ENCODE assay signal across 19 mouse cellular contexts in genomic region chr3:107099866-107100265, GRCm38 (mm10). TPM values are rescaled to one million over a fixed set of nuclear protein-coding genes. Genes with fewer than 3 reads are reported as not detected.
DNase-seq lines count a peak whose midpoint lies in the region; ATAC-seq and TF ChIP-seq lines count a peak whose summit lies in the region.
"Had no signal": no experiment of that assay in that cellular context is flagged by ENCODE, and none has a peak within 500 bp of the region (broad histone marks: within the 10 kb centered on the region; RNA-seq: fewer than 3 reads in every experiment).

No protein-coding gene starts in this region.

- no peaks in the 10 kb centered on the region for H3K36me3 ChIP-seq in spleen, adult 2 months (ENCODE audit: control insufficient read depth, insufficient read depth, low read length)
- H3K36me3 ChIP-seq in heart, adult 2 months (ENCODE audit: control insufficient read depth, insufficient read depth, low read length): no peaks in the 10 kb centered on the region
- no peaks in the 10 kb centered on the region for H3K36me3 ChIP-seq in limb, embryonic 10.5 days
- H3K36me3 ChIP-seq: embryonic facial prominence, embryonic 10.5 days; heart, embryonic 12.5 days; hindbrain, embryonic 10.5 days had no signal

- H3K27me3 ChIP-seq in spleen, adult 2 months (ENCODE audit: control insufficient read depth, insufficient read depth, low read length): peaks cover 12% of the 10 kb centered on the region
- peaks cover 8% of the 10 kb centered on the region for H3K27me3 ChIP-seq in heart, adult 2 months (ENCODE audit: control insufficient read depth, insufficient read depth, low read length)
- peaks cover 74% of the 10 kb centered on the region for H3K27me3 ChIP-seq in limb, embryonic 10.5 days (ENCODE audit: low read depth, poor library complexity, severe bottlenecking)

- no peaks in the 10 kb centered on the region for H3K79me2 ChIP-seq in heart, adult 2 months (replicated peaks; ENCODE audit: control insufficient read depth, insufficient read depth, low read length)

- intact Hi-C loops in heart, adult 2 months (cut with DNase I): loop anchor here (10.0 kb wide), 1 partner anchor 165 kb away; no protein-coding TSS in a partner anchor

- 43% methylated on average over 2 of the region's 2 CpGs for WGBS in spleen, adult 2 months
- WGBS in heart, adult 2 months: 48% methylated on average over 2 of the region's 2 CpGs
- WGBS in limb, embryonic 10.5 days: 69% methylated on average over 2 of the region's 2 CpGs

- no peak for TF ChIP-seq POLR2A in spleen, adult 2 months (IDR thresholded peaks at IDR 0.05; ENCODE audit: low read depth, low read length)
- no peak for TF ChIP-seq POLR2A in heart, adult 2 months (IDR thresholded peaks at IDR 0.05; ENCODE audit: insufficient read depth, low read depth, low read length)

- TF ChIP-seq CTCF in spleen, adult 2 months (IDR thresholded peaks at IDR 0.05; ENCODE audit: extremely low read depth, insufficient read depth, insufficient read length, insufficient replicate concordance): no peak
- TF ChIP-seq CTCF in heart, adult 2 months (IDR thresholded peaks at IDR 0.05): no peak

- H3K9me3 ChIP-seq in limb, embryonic 10.5 days (replicated peaks): no peaks in the 10 kb centered on the region
- H3K9me3 ChIP-seq: embryonic facial prominence, embryonic 10.5 days; forebrain, embryonic 13.5 days; heart, embryonic 12.5 days; hindbrain, embryonic 10.5 days had no signal

- peaks cover 4% of the 10 kb centered on the region; the same call in 1 of the 2 replicates for H3K4me1 ChIP-seq in spleen, adult 2 months (ENCODE audit: control insufficient read depth, insufficient read depth, insufficient read length)
- no peaks in the 10 kb centered on the region for H3K4me1 ChIP-seq in heart, adult 2 months (ENCODE audit: control insufficient read depth, insufficient read depth, low read length)
- H3K4me1 ChIP-seq in limb, embryonic 10.5 days: peaks cover 21% of the 10 kb centered on the region

- DNase-seq in spleen, adult 2 months (ENCODE audit: low read depth in 1 of 2, low spot score in 2 of 2): no peak
- no peak for DNase-seq in spleen, postnatal 36 days (ENCODE audit: low spot score in 2 of 2)
- peak; percentile 65 for DNase-seq in CD4-positive helper T cell, adult 2 months (ENCODE audit: low read depth, low spot score)
- DNase-seq in ES-CJ7 (ENCODE audit: low read depth, low spot score): peak; percentile 10
- no peak for DNase-seq in heart, adult 2 months
- no peak for DNase-seq in limb, embryonic 10.5 days (ENCODE audit: low spot score)
- no peak for DNase-seq in kidney, adult 8-10 months
- DNase-seq: adrenal gland, postnatal 10 days; B cell, adult 2 months; cerebellum, postnatal 10 days; forebrain, postnatal 0 days; gastrocnemius, postnatal 14 days had no signal

- H3K27ac ChIP-seq in spleen, adult 2 months (ENCODE audit: insufficient read depth, low read length): peak overlapping the region; percentile 65; the same call in 1 of the 2 replicates
- H3K27ac ChIP-seq in heart, adult 2 months: no peak overlapping the region
- H3K27ac ChIP-seq in limb, embryonic 10.5 days: no peak overlapping the region
- H3K27ac ChIP-seq: embryonic facial prominence, embryonic 10.5 days; forebrain, embryonic 13.5 days; hindbrain, embryonic 10.5 days; hindbrain, embryonic 14.5 days had no signal

- no peak overlapping the region for H3K4me3 ChIP-seq in spleen, adult 2 months (ENCODE audit: extremely low read depth, insufficient read depth, insufficient read length)
- H3K4me3 ChIP-seq in heart, adult 2 months: no peak overlapping the region
- H3K4me3 ChIP-seq in limb, embryonic 10.5 days: no peak overlapping the region
- H3K4me3 ChIP-seq: embryonic facial prominence, embryonic 10.5 days; heart, embryonic 12.5 days had no signal

- no peak overlapping the region for H3K9ac ChIP-seq in heart, adult 2 months (ENCODE audit: low read depth, low read length)
- H3K9ac ChIP-seq: forebrain, embryonic 13.5 days; forebrain, postnatal 0 days; heart, embryonic 12.5 days had no signal

- ATAC-seq in activated CD4-positive, CD25-positive, alpha-beta regulatory T cell, adult 4 months: peak; percentile 74
- ATAC-seq: forebrain, embryonic 13.5 days; forebrain, postnatal 0 days had no signal

- TF ChIP-seq EP300 in heart, adult 2 months (IDR thresholded peaks at IDR 0.05; ENCODE audit: insufficient read depth, low read depth, low read length): no peak

RNA-seq across cellular contexts. Expression of gene Kcna2, which starts 1.1 kb away (rescaled TPM):
- polyA plus RNA-seq in spleen, adult 2 months (2012; rRNA removed): 2.5 and 3.8 TPM in 2 replicates
- under 1 TPM; 0.10 to 0.13 TPM for polyA plus RNA-seq in activated CD4-positive, CD25-positive, alpha-beta regulatory T cell, adult 4 months (2017; shearing (Covaris generic))
- total RNA-seq in heart, adult 2 months (2021): 1 to 10 TPM; 1.0 to 1.6 TPM
- polyA plus RNA-seq in heart, adult 2 months (2012; rRNA removed): 1.1 and 1.6 TPM in 2 replicates
- polyA plus RNA-seq in limb, embryonic 10.5 days (2016; fragmentation: Nextera tagmentation; extraction: Ambion mirVana): 0.03 TPM in 1 of 2 replicates, not detected in the other
- total RNA-seq: MEL had no signal

Comparison
In these comparisons a context has a peak if more than half of its experiments do, and no peak if none do; other contexts are left out.
1. DNase-seq: peak in CD4-positive helper T cell, adult 2 months (single experiment) and ES-CJ7 (single experiment); none in spleen, adult 2 months (0 of 2), spleen, postnatal 36 days (0 of 2), heart, adult 2 months (0 of 2), limb, embryonic 10.5 days (single experiment) and kidney, adult 8-10 months (0 of 2).